Mouse (Mus musculus) lung, embryonic 15.5 days (tissue): ENCODE data around the gene Pde4d. TPM values are rescaled to one million over a fixed set of nuclear protein-coding genes. Genes with fewer than 3 reads are reported as not detected.

ENCODE experiments used
- ATAC-seq: fragments of 200-750 bp; cut with Nextera tagmentation; 2 replicates; pipeline ENCODE4 v1.8.0; 2017; ENCODE audit warnings: moderate number of reproducible peaks, borderline replicate concordance; ENCODE audit not compliant: low FRiP score, low TSS enrichment; ENCODE audit errors: extremely low read depth
- H3K27ac ChIP-seq: fragments of 300-500 bp; sonication (generic); 2 replicates; pipeline ENCODE4 v1.5.1; 2015; ENCODE audit warnings: moderate library complexity, mild to moderate bottlenecking, inconsistent platforms
- H3K27me3 ChIP-seq: fragments of 300-500 bp; sonication (generic); 2 replicates; pipeline ENCODE4 v1.6.1; 2015; ENCODE audit warnings: inconsistent platforms
- H3K36me3 ChIP-seq: fragments of 300-500 bp; sonication (generic); 2 replicates; pipeline ENCODE4 v1.6.1; 2015; ENCODE audit warnings: inconsistent platforms
- H3K4me1 ChIP-seq: fragments of 300-500 bp; sonication (generic); 2 replicates; pipeline ENCODE4 v1.6.1; 2015; ENCODE audit warnings: inconsistent platforms
- H3K4me2 ChIP-seq: fragments of 300-500 bp; sonication (generic); 2 replicates; pipeline ENCODE4 v1.6.1; 2015; ENCODE audit warnings: inconsistent platforms, mild to moderate bottlenecking, moderate library complexity
- H3K4me3 ChIP-seq: fragments of 300-500 bp; sonication (generic); 2 replicates; pipeline ENCODE4 v1.5.1; 2015; ENCODE audit warnings: mild to moderate bottlenecking, inconsistent platforms
- H3K9ac ChIP-seq: fragments of 300-500 bp; sonication (generic); 2 replicates; pipeline ENCODE4 v1.6.1; 2015; ENCODE audit warnings: inconsistent platforms
- H3K9me3 ChIP-seq: fragments of 300-500 bp; sonication (generic); 2 replicates; pipeline ENCODE4 v1.6.1; 2016; ENCODE audit warnings: inconsistent platforms
- WGBS: fragments of 180-500 bp; shearing (Covaris S2); methylation state at CpG from one replicate; pipeline ENCODE4 v1.1.7; 2015; 5-methylcytosine and 5-hydroxymethylcytosine counted together
- polyA plus RNA-seq: library from polyadenylated mRNA; unstranded; fragments of >200 nt; fragmentation: Nextera tagmentation; extraction: Ambion mirVana; gene quantifications from 2 replicates; pipeline ENCODE4 v1.2.1, GENCODE M21; 2015

Pde4d gene
- 14.9 and 18.2 TPM in 2 replicates for polyA plus RNA-seq

GRCm38 (mm10) chr13:108449116-108450097, at the start of gene Pde4d:
Gene Pde4d (plus strand): TSS chr13:108449948.
- WGBS: 11% methylated on average over 10 of the region's 10 CpGs
- no peak within 1 kb of the TSS for H3K4me3 ChIP-seq

GRCm38 (mm10) chr13:108403197-108403596, 46.6 kb upstream of the Pde4d start:
- H3K9me3 ChIP-seq: no peaks in the 10 kb centered on the region
- H3K27me3 ChIP-seq: no peaks in the 10 kb centered on the region
- no peak overlapping the region for H3K4me2 ChIP-seq
- no peaks in the 10 kb centered on the region for H3K4me1 ChIP-seq
- 85% methylated on average over 5 of the region's 5 CpGs for WGBS
- no peaks in the 10 kb centered on the region for H3K36me3 ChIP-seq
- no peak for ATAC-seq
- no peak overlapping the region for H3K9ac ChIP-seq
- no peak overlapping the region for H3K4me3 ChIP-seq
- no peak overlapping the region for H3K27ac ChIP-seq

More at GRCm38 (mm10) chr13:108449116-108450097, at the start of gene Pde4d:
- Histone ChIP-seq H3K9ac (no peak within 1 kb of the TSS), H3K9me3 (no peaks in the 10 kb centered on the region), H3K27me3 (no peaks in the 10 kb centered on the region), H3K4me2 (0 out of 2 replicates have a peak within 1 kb of the TSS, but pooled peaks have one; percentile 4), H3K36me3 (no peaks in the 10 kb centered on the region), H3K27ac (no peak within 1 kb of the TSS), H3K4me1 (0 out of 2 replicates have a peak, but pooled peaks cover 8% of the 10 kb centered on the region)
- ATAC-seq: no peak

GRCm38 (mm10) chr13:108404372-108404771, 45.4 kb upstream of the Pde4d start:
- 92% methylated on average over 4 of the region's 4 CpGs for WGBS
- H3K9me3 ChIP-seq: no peaks in the 10 kb centered on the region
- no peak overlapping the region for H3K9ac ChIP-seq
- no peaks in the 10 kb centered on the region for H3K36me3 ChIP-seq
- no peaks in the 10 kb centered on the region for H3K27me3 ChIP-seq
- no peak overlapping the region for H3K4me3 ChIP-seq
- ATAC-seq: no peak
- H3K4me2 ChIP-seq: no peak overlapping the region
- no peak overlapping the region for H3K27ac ChIP-seq
- H3K4me1 ChIP-seq: no peaks in the 10 kb centered on the region

- Histone ChIP-seq H3K27ac (no peak overlapping the region), H3K4me2 (no peak overlapping the region), H3K9me3 (no peaks in the 10 kb centered on the region), H3K36me3 (no peaks in the 10 kb centered on the region), H3K4me3 (no peak overlapping the region), H3K27me3 (no peaks in the 10 kb centered on the region), H3K4me1 (no peaks in the 10 kb centered on the region), H3K9ac (no peak overlapping the region)
- ATAC-seq: no peak
- WGBS: 72% methylated on average over 2 of the region's 2 CpGs
Observed at GRCm38 (mm10) chr13:108415464-108415863, 34.3 kb upstream of the Pde4d start.

GRCm38 (mm10) chr13:108418741-108419507, 30.8 kb upstream of the Pde4d start:
- H3K4me3 ChIP-seq: no peak overlapping the region
- H3K4me2 ChIP-seq: no peak overlapping the region
- H3K27ac ChIP-seq: no peak overlapping the region
- H3K36me3 ChIP-seq: no peaks in the 10 kb centered on the region
- ATAC-seq: no peak
- H3K9ac ChIP-seq: no peak overlapping the region
- H3K9me3 ChIP-seq: no peaks in the 10 kb centered on the region
- no peaks in the 10 kb centered on the region for H3K27me3 ChIP-seq
- 41% methylated on average over 1 of the region's 1 CpGs for WGBS
- H3K4me1 ChIP-seq: no peaks in the 10 kb centered on the region

- no peak overlapping the region for H3K27ac ChIP-seq
- no peaks in the 10 kb centered on the region for H3K27me3 ChIP-seq
Observed at GRCm38 (mm10) chr13:108426322-108426721, 23.4 kb upstream of the Pde4d start.

DNA sequence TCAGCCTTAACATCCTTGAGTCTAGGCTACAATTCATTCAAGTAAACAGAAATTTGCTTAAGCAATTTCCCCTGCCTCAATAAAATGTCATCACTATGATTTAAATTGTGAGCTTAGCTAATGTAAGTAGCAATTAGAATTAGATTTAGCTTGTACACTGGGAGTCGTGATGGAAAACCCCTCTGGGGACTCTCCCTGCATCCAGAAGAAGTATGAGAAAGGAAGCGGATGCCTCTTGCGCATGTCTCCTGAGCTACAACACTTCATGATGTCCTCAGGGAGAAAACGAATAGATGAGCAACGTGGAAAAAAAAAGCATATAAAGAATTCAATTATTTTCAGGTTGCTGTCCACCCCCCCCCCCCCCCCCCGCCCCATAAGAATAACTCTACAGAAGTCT, 20.9 kb upstream of the Pde4d start:
- Histone ChIP-seq H3K27me3 (no peaks in the 10 kb centered on the region), H3K4me2 (no peak overlapping the region), H3K9ac (no peak overlapping the region), H3K27ac (no peak overlapping the region), H3K36me3 (no peaks in the 10 kb centered on the region), H3K9me3 (no peaks in the 10 kb centered on the region), H3K4me1 (no peaks in the 10 kb centered on the region), H3K4me3 (no peak overlapping the region)
- WGBS: 79% methylated on average over 6 of the region's 6 CpGs
- ATAC-seq: no peak

More at GRCm38 (mm10) chr13:108426322-108426721, 23.4 kb upstream of the Pde4d start:
- Histone ChIP-seq H3K36me3 (no peaks in the 10 kb centered on the region), H3K4me2 (no peak overlapping the region), H3K4me3 (no peak overlapping the region), H3K9ac (no peak overlapping the region), H3K4me1 (no peaks in the 10 kb centered on the region), H3K9me3 (no peaks in the 10 kb centered on the region)
- no peak for ATAC-seq
- WGBS: 59% methylated on average over 5 of the region's 5 CpGs

- H3K27me3 ChIP-seq: no peaks in the 10 kb centered on the region
- no peak overlapping the region for H3K27ac ChIP-seq
- WGBS: 59% methylated on average over 2 of the region's 2 CpGs
- H3K36me3 ChIP-seq: no peaks in the 10 kb centered on the region
- no peak overlapping the region for H3K9ac ChIP-seq
- no peak for ATAC-seq
- H3K9me3 ChIP-seq: no peaks in the 10 kb centered on the region
- no peaks in the 10 kb centered on the region for H3K4me1 ChIP-seq
- H3K4me3 ChIP-seq: no peak overlapping the region
- H3K4me2 ChIP-seq: no peak overlapping the region
Observed at GRCm38 (mm10) chr13:108429623-108430022, 20.1 kb upstream of the Pde4d start.

DNA sequence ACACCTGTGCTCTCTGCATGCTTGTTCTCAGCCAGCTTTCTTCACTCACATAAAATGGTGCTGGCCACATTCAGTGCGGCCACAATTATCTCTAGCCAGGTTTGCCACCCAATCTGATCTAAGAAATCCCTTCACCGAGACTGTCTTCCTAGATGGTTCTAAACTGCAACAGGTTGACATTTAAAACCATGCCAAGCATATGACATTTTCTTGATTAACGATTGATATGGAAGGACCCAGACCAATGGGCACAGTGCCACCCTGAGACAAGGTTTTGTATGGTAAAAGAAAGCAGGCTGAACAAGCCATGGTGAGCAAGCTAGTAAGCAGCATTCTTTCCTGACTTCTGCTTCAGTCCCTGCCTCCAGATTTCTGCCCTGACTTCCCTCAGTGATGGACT, 18.0 kb upstream of the Pde4d start:
- Histone ChIP-seq H3K27ac (no peak overlapping the region), H3K9ac (no peak overlapping the region), H3K27me3 (no peaks in the 10 kb centered on the region), H3K9me3 (no peaks in the 10 kb centered on the region), H3K4me2 (no peak overlapping the region), H3K36me3 (no peaks in the 10 kb centered on the region), H3K4me1 (no peaks in the 10 kb centered on the region), H3K4me3 (no peak overlapping the region)
- WGBS: 89% methylated on average over 3 of the region's 3 CpGs
- no peak for ATAC-seq

DNA sequence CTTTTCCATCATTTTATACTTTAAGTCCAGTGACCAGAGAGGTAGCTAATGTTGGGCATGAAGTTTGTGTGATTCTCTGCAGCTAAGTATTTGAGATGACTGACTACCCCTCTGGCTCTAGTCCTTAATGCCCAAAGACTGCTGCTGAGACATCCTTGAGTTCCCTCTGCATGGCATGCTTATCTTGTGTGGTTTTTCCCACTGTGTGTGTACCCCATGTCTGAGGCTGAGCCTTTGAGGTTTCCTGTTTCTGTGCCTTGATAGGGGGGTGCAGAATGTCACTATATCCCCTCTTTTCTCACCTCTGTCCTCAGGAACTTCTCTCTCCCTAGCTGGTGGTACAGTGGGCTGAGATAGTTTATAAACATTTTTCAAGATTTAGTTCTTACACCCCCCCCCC, 14.1 kb upstream of the Pde4d start:
- Histone ChIP-seq H3K27ac (no peak overlapping the region), H3K9me3 (no peaks in the 10 kb centered on the region), H3K4me2 (no peak overlapping the region), H3K36me3 (no peaks in the 10 kb centered on the region), H3K9ac (no peak overlapping the region), H3K27me3 (no peaks in the 10 kb centered on the region), H3K4me3 (no peak overlapping the region), H3K4me1 (no peaks in the 10 kb centered on the region)
- no peak for ATAC-seq

- no peak overlapping the region for H3K4me2 ChIP-seq
- no peaks in the 10 kb centered on the region for H3K9me3 ChIP-seq
- no peaks in the 10 kb centered on the region for H3K36me3 ChIP-seq
- ATAC-seq: no peak
- 90% methylated on average over 2 of the region's 2 CpGs for WGBS
- no peaks in the 10 kb centered on the region for H3K27me3 ChIP-seq
- no peaks in the 10 kb centered on the region for H3K4me1 ChIP-seq
- H3K9ac ChIP-seq: no peak overlapping the region
- H3K27ac ChIP-seq: no peak overlapping the region
- no peak overlapping the region for H3K4me3 ChIP-seq
Observed at GRCm38 (mm10) chr13:108437424-108437823, 12.3 kb upstream of the Pde4d start.

DNA sequence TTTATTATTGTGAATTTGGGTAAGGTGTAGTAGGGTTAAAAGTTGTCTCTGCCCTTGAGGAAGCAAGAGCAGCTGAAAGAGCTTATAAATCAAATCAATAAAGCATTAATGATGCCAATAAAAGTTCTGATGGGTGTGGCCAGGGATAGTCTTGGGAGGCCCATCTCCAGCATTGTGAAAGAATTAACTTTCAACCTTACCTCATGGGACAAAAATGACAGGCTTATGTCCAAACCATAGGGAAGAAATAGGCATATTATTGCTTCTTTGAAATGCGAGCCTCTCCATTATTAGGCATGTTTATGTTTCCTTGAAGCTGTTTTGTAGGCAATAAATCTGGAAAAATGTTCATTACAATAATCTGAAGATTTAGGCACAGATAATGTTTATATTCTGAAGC, 10.7 kb upstream of the Pde4d start:
- no peaks in the 10 kb centered on the region for H3K9me3 ChIP-seq
- H3K4me2 ChIP-seq: no peak overlapping the region
- no peaks in the 10 kb centered on the region for H3K36me3 ChIP-seq
- no peak overlapping the region for H3K27ac ChIP-seq
- no peak overlapping the region for H3K4me3 ChIP-seq
- no peaks in the 10 kb centered on the region for H3K27me3 ChIP-seq
- WGBS: 71% methylated on average over 1 of the region's 1 CpGs
- H3K9ac ChIP-seq: no peak overlapping the region
- H3K4me1 ChIP-seq: no peaks in the 10 kb centered on the region
- no peak for ATAC-seq
